Mouse (Mus musculus) cortical plate, adult 2 months (tissue): Measurements from ENCODE around the gene Ddx39. TPM values are rescaled to one million over a fixed set of nuclear protein-coding genes. Genes with fewer than 3 reads are reported as not detected.
A peak's percentile ranks its signal among the peaks of the same experiment; 100 is the strongest.

ENCODE experiments used
- H3K27ac ChIP-seq: fragments of 200-500 bp; 2 replicates; pipeline ENCODE4 v1.5.1; 2012; ENCODE audit warnings: low read length, control low read depth, inconsistent platforms; ENCODE audit not compliant: insufficient read depth
- H3K4me1 ChIP-seq: fragments of 200-500 bp; 2 replicates; pipeline ENCODE4 v1.6.1; 2011; ENCODE audit warnings: low read length; ENCODE audit not compliant: control insufficient read depth, insufficient read depth
- H3K4me3 ChIP-seq: fragments of 200-500 bp; 2 replicates; pipeline ENCODE4 v1.5.1; 2011; ENCODE audit warnings: mild to moderate bottlenecking, low read length, control low read depth; ENCODE audit not compliant: insufficient read depth
- CTCF ChIP-seq: fragments of 200-500 bp; IDR thresholded peaks from 2 replicates; pipeline ENCODE4 v1.5.1; 2011; ENCODE audit warnings: mild to moderate bottlenecking, control low read depth, low read length; ENCODE audit not compliant: insufficient read depth; ENCODE audit errors: extremely low read depth
- POLR2A ChIP-seq: fragments of 200-500 bp; IDR thresholded peaks from 2 replicates; pipeline ENCODE4 v1.6.1; 2011; ENCODE audit warnings: mild to moderate bottlenecking, low read length, control low read depth; ENCODE audit not compliant: insufficient read depth; ENCODE audit errors: extremely low read depth
- polyA plus RNA-seq: library from polyadenylated mRNA; depleted of rRNA; stranded (reverse); fragments of >200 nt; gene quantifications from 2 replicates; pipeline ENCODE4 v1.2.3, GENCODE M21; 2012

Ddx39 gene
- polyA plus RNA-seq, 1 experiment = 26.5 TPM

DNA sequence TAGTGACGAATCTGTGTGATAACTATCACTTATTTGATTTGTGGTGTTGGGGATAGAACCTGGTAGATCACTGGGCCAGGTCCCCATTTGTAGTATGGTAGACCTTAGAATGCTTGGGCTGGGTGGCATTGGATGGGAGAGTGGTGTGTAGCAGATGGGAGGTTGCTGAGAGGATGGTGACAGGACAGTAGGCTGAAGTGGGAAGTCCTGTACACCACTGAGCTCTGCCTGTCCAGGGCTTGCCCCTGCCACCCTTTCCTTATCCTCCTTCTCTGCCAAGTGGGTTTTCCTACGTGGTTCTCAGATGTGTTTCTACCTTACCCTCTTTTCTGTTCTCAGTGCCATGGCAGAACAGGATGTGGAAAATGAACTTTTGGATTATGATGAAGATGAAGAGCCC is 4.1 kb downstream of the Ddx39 start:
- no peak overlapping the region for H3K27ac ChIP-seq
- H3K4me3 ChIP-seq = no peak overlapping the region
- peaks cover 2% of the 10 kb centered on the region; the same call in 1 of the 2 replicates for H3K4me1 ChIP-seq
- no peak for TF ChIP-seq POLR2A
- no peak for TF ChIP-seq CTCF

DNA sequence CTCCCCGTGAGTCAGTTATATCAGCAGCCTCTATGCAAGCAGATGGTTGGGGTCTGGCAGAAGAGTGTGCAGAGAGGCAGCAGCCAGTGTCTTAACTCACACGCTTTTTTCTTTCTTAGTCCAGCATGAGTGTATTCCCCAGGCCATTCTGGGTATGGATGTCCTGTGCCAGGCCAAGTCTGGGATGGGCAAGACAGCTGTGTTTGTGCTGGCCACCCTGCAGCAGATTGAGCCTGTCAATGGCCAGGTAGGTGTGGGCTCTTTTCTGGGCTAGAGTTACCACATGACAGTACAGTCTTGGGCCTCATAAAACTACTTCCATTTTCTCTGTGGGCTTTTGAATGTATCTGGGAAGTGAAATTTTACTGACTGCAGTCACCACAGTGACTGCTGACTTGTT is 4.7 kb downstream of the Ddx39 start:
- peaks cover 2% of the 10 kb centered on the region; the same call in 1 of the 2 replicates for H3K4me1 ChIP-seq
- no peak for TF ChIP-seq POLR2A
- no peak for TF ChIP-seq CTCF
- H3K4me3 ChIP-seq = no peak overlapping the region
- no peak overlapping the region for H3K27ac ChIP-seq

DNA sequence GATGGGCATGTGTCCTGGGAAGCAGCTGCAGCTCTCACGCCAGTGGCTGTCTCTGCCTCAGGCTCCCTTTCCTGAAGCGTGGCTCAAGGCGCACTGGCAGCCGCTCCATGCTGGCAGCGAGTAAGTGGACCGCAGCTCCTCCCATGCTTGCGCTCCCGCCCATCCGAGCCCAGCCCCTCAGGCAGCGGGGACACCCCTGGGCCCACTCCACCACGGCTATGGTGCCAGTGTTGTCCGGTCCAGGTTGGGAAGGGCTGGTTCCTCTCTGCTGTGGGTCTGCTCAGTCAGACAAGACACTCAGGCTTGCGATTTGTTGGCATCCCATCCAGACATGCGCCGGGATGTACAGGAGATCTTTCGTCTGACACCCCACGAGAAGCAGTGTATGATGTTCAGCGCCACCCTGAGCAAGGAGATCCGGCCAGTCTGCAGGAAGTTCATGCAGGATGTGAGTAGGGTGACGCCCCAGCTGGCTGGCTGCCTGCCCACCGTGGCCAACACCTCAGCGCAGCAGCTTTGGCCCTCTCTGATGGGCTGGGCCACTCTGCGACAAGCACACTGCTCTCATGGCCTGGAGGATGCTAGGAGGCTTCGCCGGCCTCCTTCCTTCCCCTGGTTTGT is 6.5 kb downstream of the Ddx39 start:
- Histone ChIP-seq H3K4me3 (no peak overlapping the region), H3K4me1 (peaks cover 2% of the 10 kb centered on the region; the same call in 1 of the 2 replicates), H3K27ac (no peak overlapping the region)
- TF ChIP-seq POLR2A = no peak
- TF ChIP-seq CTCF = no peak

DNA sequence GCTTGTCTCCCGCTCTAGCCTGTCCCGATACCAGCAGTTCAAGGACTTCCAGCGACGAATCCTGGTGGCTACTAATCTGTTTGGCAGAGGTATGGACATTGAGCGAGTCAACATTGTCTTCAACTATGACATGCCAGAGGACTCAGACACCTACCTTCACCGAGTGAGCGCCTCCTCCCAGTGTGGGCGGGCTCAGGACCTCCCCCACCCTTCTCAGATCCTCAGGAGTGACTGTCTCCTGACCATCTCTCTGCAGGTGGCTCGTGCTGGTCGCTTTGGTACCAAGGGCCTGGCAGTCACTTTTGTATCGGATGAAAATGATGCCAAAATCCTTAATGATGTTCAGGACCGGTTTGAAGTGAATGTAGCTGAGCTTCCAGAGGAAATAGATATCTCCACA is 7.7 kb downstream of the Ddx39 start:
- H3K27ac ChIP-seq = no peak overlapping the region
- TF ChIP-seq POLR2A (no peak), CTCF (no peak)
- H3K4me3 ChIP-seq = no peak overlapping the region
- no peaks in the 10 kb centered on the region for H3K4me1 ChIP-seq

DNA sequence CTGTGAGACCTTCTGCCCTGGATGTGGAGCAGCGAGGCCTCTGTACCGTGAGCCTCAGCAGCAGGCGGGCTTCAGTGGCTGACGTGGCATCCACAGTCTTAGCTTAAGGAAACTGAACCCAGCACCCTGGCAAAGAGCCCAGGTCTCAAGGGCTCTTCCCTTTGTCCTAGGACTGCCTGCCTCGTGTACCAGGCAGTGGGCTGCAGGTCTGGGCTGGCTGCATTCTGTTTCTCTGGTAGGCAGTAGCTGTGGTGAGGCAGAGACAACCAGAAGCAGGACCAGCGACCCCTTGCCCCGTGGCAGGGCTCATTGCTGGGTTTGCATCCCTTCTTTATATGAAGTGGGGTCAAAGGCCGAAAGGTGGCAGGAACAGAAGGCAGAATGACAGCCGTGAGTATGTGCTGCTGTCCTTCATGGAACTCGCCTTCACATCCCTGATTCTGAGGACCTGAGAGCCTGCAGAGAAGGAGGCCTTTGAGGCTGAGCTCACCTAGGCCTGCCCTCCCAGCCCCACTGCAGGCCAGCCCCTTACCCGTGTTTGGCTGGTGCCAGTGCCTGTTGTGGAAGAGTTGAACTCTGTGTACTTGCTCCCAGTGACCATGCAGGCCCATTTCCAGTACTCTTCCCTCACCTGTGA is 8.6 kb downstream of the Ddx39 start:
- no peak overlapping the region for H3K4me3 ChIP-seq
- TF ChIP-seq POLR2A = no peak
- no peak for TF ChIP-seq CTCF
- no peak overlapping the region for H3K27ac ChIP-seq
- no peaks in the 10 kb centered on the region for H3K4me1 ChIP-seq

DNA sequence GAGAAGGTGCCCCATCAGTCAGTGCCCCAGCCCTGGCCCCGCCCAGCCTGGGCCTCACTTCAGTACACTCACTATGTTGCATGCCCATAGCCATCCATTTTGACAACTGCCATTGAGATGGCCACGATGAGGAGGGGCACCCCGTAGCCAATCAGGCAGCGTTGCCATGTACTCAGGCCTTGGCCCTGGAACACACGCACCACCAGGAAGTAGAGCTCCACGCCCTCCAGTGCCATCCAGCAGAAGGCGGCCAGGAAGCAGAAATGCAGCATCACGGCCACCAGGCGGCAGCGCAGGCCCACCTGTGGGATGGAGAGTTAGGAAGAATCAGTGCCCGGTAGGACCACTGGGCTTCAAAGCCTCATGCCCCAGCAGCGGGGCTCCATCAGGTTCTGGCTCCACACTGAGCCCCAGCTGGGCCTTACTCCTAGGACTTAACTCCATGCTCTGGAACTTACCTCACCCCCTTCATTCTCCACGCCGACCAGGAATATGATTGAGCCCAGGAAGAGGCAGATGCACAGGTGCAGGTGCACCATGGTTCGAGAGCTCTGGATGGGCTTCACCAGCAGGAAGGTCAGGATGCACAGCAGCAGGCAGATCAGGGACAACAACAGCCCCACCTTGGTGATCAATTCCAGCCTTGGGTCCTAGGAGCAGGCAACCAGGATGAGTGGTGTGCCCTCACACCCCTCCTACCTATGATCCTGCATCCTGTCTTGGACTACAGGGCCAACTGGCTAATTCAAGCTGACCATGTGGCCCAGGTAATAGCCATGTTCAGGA is 9.9 kb downstream of the Ddx39 start:
- Histone ChIP-seq H3K27ac (no peak overlapping the region), H3K4me3 (no peak overlapping the region), H3K4me1 (no peaks in the 10 kb centered on the region)
- no peak for TF ChIP-seq POLR2A
- TF ChIP-seq CTCF = peak; percentile 94

DNA sequence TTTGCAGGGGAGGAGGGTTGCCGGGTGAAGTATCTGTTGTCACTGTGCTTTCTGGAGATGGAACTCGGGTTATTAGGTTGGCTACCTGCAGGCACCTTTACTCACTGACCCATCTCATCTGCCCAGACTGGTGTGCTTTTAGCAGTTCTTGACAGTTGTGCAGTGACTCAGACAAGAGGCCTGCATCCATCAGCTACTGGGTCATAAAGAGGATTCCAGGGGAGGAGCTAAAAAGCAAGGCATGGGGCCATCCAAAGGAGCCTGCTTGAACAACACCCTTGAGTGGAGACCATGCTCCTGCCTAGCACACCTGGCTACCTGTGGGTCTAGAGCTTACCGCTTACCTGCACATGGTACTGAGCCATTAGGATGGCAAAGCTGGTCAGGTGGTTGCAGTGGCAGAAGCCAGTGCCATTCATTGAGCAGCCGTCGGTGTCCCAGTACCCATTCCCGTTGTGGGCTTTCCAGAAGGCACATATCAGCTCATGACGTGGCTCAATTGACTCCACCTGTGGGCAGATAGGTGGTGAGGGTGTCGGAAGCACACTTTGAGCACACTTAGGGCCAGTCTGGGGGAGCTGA is 10.6 kb downstream of the Ddx39 start:
- TF ChIP-seq CTCF = no peak
- no peak for TF ChIP-seq POLR2A
- Histone ChIP-seq H3K4me1 (no peaks in the 10 kb centered on the region), H3K4me3 (no peak overlapping the region), H3K27ac (no peak overlapping the region)

DNA sequence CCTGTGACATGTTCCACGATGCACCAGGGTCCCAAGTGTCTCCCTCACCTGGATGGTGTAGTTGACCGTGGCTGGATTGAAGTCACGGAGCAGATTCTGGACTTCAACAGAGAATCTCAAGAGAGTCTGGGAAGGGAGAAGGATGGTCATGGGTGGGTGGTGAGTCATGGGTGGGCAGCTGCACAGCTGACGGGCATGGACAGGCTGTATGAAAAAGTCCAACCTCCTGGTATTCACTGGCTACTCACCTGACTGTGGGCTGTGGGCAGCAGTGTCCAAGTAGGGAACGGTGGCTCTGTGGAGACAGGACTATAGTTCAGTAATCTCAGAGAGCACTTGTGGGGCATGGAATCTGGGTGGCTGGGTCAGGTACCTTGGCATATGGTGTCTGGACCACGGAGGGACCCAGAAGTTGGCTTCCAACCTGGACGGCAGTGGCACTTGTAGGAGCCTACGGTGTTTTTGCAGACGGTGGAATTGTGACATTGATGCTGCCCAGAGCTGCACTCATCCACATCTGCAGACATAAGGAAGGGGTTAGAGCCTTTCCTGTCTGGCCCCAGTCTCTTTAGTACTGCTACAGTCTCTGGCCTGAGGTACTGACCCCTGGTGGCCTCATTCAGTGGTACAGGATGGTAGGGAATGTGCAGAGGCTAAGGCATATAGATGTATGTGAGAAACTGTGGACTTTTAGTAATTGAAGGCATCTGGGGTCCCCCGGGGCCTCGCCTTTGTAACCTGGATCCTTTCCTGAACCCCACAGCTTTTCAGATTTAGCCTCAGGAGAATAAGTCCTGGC is 14.2 kb downstream of the Ddx39 start:
- Histone ChIP-seq H3K4me3 (no peak overlapping the region), H3K27ac (no peak overlapping the region), H3K4me1 (no peaks in the 10 kb centered on the region)
- TF ChIP-seq CTCF (peak; percentile 32), POLR2A (no peak)

DNA sequence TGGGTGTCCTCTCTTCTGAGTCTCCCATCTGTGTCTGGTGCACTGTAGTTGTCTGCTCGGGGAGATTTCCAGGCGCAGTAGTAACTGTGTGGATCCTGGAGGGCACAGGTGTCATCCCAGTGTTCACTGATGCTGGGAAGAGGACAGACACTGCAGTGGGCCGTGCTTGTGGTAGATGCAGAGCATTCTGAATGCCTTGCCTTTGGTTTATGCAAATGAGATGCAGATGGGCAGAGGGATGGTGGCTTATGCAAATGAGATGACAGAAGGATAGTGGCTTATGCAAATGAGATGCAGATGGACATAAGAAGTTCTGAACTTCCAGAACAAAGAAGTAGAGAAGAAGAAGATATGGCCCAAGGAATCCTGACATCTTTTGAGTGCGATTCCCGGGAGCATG is 16.9 kb downstream of the Ddx39 start:
- Histone ChIP-seq H3K4me3 (no peak overlapping the region), H3K27ac (no peak overlapping the region), H3K4me1 (no peaks in the 10 kb centered on the region)
- TF ChIP-seq POLR2A (no peak), CTCF (no peak)
